Mouse (Mus musculus): Measurements from ENCODE around the gene Zic4. TPM values are rescaled to one million over a fixed set of nuclear protein-coding genes. Genes with fewer than 3 reads are reported as not detected.

The Zic4 gene
- polyA plus RNA-seq, 1 experiment from 2014 or later, result not detected

DNA sequence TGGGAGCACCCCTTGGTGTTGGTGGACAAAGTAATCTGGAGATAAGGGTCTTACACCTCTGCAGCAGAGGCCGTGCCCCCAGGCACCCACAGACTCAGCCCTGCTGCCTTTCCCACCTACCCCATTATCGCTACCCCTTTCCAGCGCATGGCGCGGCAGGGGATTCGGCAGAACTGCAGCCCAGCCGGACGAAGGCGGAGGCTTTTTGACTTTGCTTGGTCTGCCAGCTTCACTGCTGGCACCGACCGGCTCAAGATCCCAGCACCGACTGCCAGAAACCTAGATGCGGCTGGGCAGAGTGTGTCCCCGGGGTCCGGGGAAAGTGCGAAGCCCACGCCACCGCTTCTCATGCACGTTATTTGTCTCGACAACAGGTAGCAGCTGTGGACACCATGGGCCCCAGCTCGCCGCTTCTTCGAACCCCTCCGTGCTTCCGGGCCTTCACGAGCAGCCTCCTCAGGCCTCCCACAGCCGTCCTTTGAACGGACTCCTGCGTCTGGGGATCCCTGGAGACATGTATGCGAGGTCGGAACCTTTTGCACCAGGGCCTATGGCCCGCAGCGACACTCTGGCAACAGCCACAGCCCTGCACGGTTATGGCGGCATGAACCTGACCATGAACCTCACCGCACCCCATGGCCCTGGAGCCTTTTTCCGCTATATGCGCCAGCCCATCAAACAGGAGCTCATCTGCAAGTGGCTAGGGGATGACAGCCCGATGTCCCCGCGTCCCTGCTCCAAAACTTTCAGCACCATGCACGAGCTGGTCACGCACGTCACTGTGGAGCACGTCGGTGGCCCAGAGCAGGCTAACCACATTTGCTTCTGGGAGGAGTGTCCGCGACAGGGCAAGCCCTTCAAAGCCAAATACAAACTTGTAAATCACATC is 16.4 kb downstream of the Zic4 start:
- Histone ChIP-seq H3K9ac (ENCODE audit: low read depth, low read length) (no peak overlapping the region), H3K36me3 (ENCODE audit: insufficient read depth, low read length) (no peaks in the 10 kb centered on the region), H3K4me1 (replicated peaks; ENCODE audit: insufficient read depth, low read length) (0 out of 2 replicates have a peak, but pooled peaks cover 6% of the 10 kb centered on the region), H3K4me3 (replicated peaks; ENCODE audit: low read depth, low read length) (no peak overlapping the region), H3K9me3 (replicated peaks; ENCODE audit: low read length) (no peaks in the 10 kb centered on the region), H3K27me3 (ENCODE audit: insufficient read depth, low read length) (peaks cover 90% of the 10 kb centered on the region), H3K4me2 (ENCODE audit: low read length) (no peak overlapping the region), H3K27ac (no peak overlapping the region)
- DNase-seq (ENCODE audit: low spot score) (no peak), ATAC-seq (replicated peaks; ENCODE audit: low FRiP score, low read depth) (no peak)
- TF ChIP-seq CTCF (IDR thresholded peaks at IDR 0.05; ENCODE audit: low read depth), result no peak
- 1% methylated on average over 48 of the region's 48 CpGs for WGBS

DNA sequence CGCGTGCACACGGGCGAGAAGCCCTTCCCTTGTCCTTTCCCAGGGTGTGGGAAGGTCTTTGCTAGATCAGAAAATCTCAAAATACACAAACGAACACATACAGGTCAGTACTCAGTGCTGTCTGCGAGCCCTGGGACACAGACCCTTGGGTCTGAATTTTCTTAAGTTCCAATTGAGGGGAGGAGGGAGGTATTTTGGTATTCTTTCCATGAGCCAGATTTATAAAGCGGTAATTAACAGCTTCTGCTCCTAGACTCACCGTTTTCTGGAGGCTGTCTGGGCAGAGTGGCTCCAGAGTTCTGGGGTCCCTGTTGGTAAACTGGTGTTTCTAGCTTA is 17.1 kb downstream of the Zic4 start:
- Histone ChIP-seq H3K27me3 (ENCODE audit: insufficient read depth, low read length) (peaks cover 92% of the 10 kb centered on the region), H3K9me3 (replicated peaks; ENCODE audit: low read length) (no peaks in the 10 kb centered on the region), H3K36me3 (ENCODE audit: insufficient read depth, low read length) (no peaks in the 10 kb centered on the region), H3K4me1 (replicated peaks; ENCODE audit: insufficient read depth, low read length) (0 out of 2 replicates have a peak, but pooled peaks cover 6% of the 10 kb centered on the region), H3K27ac (no peak overlapping the region), H3K9ac (ENCODE audit: low read depth, low read length) (no peak overlapping the region), H3K4me2 (ENCODE audit: low read length) (no peak overlapping the region), H3K4me3 (replicated peaks; ENCODE audit: low read depth, low read length) (no peak overlapping the region)
- no peak for DNase-seq (ENCODE audit: low spot score)
- ATAC-seq (replicated peaks; ENCODE audit: low FRiP score, low read depth), result no peak
- no peak for TF ChIP-seq CTCF (IDR thresholded peaks at IDR 0.05; ENCODE audit: low read depth)
- 1% methylated on average over 8 of the region's 8 CpGs for WGBS

- Histone ChIP-seq H3K4me2 (ENCODE audit: low read length) (no peak overlapping the region), H3K9ac (ENCODE audit: low read depth, low read length) (no peak overlapping the region), H3K36me3 (ENCODE audit: insufficient read depth, low read length) (no peaks in the 10 kb centered on the region), H3K27ac (no peak overlapping the region), H3K27me3 (ENCODE audit: insufficient read depth, low read length) (peaks cover 92% of the 10 kb centered on the region), H3K9me3 (replicated peaks; ENCODE audit: low read length) (no peaks in the 10 kb centered on the region), H3K4me1 (replicated peaks; ENCODE audit: insufficient read depth, low read length) (0 out of 2 replicates have a peak, but pooled peaks cover 6% of the 10 kb centered on the region), H3K4me3 (replicated peaks; ENCODE audit: low read depth, low read length) (no peak overlapping the region)
- ATAC-seq (replicated peaks; ENCODE audit: low FRiP score, low read depth), result no peak
- TF ChIP-seq CTCF (IDR thresholded peaks at IDR 0.05; ENCODE audit: low read depth), result no peak
- no peak for DNase-seq (ENCODE audit: low spot score)
- under 1% methylated on average over 10 of the region's 10 CpGs for WGBS
Observed at GRCm38 (mm10) chr9:91379781-91380457, 17.7 kb downstream of the Zic4 start.

DNA sequence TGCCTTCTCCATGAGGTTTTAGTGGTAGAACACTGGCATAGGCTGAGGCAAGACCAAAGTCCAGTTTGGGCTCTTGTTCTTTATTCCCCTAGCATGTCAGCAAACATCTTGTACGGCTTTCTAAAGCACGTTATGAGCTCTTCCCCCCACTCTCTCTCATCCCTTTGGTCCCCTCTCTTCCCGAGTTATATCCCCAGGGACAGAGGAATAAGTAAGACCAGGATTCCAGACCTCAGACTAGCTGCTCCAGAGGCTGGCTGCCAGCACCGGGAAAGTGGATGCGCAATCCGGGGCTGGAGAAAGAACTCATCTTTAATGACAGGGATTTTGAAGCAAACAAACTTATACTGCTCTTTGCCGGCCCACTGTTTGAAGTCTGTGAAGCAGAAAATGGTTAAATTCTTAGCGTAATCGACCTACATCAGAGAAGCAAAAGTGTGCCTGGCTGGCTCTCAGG is 18.3 kb downstream of the Zic4 start:
- Histone ChIP-seq H3K27me3 (ENCODE audit: insufficient read depth, low read length) (peaks cover 94% of the 10 kb centered on the region), H3K36me3 (ENCODE audit: insufficient read depth, low read length) (no peaks in the 10 kb centered on the region), H3K27ac (no peak overlapping the region), H3K4me2 (ENCODE audit: low read length) (no peak overlapping the region), H3K9me3 (replicated peaks; ENCODE audit: low read length) (no peaks in the 10 kb centered on the region), H3K9ac (ENCODE audit: low read depth, low read length) (no peak overlapping the region), H3K4me1 (replicated peaks; ENCODE audit: insufficient read depth, low read length) (0 out of 2 replicates have a peak, but pooled peaks cover 6% of the 10 kb centered on the region), H3K4me3 (replicated peaks; ENCODE audit: low read depth, low read length) (no peak overlapping the region)
- DNase-seq (ENCODE audit: low spot score) (no peak), ATAC-seq (replicated peaks; ENCODE audit: low FRiP score, low read depth) (no peak)
- no peak for TF ChIP-seq CTCF (IDR thresholded peaks at IDR 0.05; ENCODE audit: low read depth)
- WGBS, result 1% methylated on average over 9 of the region's 9 CpGs

DNA sequence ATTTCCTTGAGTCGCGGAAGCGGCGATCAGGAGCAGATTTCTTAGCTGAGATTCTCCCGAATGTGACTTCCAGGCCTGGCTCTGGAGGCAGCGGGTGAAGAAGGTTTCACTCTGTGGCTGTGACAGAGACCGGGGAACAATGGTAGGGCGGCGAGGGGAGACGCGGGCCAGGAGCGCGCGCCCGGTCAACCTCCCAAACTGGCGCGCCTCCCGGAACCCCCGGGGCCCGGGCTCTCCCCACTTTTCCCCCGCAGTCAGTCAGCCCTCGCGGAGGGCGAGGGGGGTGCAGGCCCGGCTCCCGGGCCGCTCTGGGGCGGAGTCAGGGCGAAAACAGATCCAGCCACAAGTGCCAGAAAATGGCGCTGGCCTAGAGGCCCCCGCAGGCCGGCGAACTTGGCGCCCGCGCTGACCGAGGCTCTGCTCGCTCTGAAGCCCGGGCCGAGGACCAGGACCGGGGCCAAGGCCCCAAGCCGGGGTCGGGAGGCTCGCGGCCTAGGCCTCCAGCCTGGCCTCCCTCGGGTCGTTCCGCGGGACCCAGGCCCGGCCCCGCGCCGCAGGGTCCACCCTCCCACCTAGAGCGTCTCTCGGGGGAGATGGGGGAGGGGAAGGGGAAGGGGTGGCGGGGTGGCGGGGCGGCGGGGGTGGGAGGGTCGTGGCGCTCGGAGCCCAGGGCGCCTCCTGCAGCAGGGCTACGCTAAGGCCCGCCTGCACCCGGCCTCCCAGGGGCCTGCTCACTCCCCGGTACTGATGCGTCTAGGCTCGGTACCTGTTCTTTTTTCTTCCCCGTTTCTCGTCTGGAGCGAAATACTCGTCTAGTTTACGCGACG is 19.3 kb downstream of the Zic4 start:
- Histone ChIP-seq H3K27ac (no peak overlapping the region), H3K9ac (ENCODE audit: low read depth, low read length) (peak overlapping the region; percentile 46; the same call in 1 of the 2 replicates), H3K36me3 (ENCODE audit: insufficient read depth, low read length) (no peaks in the 10 kb centered on the region), H3K4me3 (replicated peaks; ENCODE audit: low read depth, low read length) (peak overlapping the region; percentile 48), H3K4me1 (replicated peaks; ENCODE audit: insufficient read depth, low read length) (0 out of 2 replicates have a peak, but pooled peaks cover 6% of the 10 kb centered on the region), H3K27me3 (ENCODE audit: insufficient read depth, low read length) (peaks cover 96% of the 10 kb centered on the region), H3K9me3 (replicated peaks; ENCODE audit: low read length) (no peaks in the 10 kb centered on the region), H3K4me2 (ENCODE audit: low read length) (peak overlapping the region; percentile 86)
- TF ChIP-seq CTCF (IDR thresholded peaks at IDR 0.05; ENCODE audit: low read depth), result no peak
- WGBS, result under 1% methylated on average over 73 of the region's 76 CpGs
- DNase-seq (ENCODE audit: low spot score) (no peak), ATAC-seq (replicated peaks; ENCODE audit: low FRiP score, low read depth) (peak; percentile 67)

- Histone ChIP-seq H3K9me3 (replicated peaks; ENCODE audit: low read length) (no peaks in the 10 kb centered on the region), H3K9ac (ENCODE audit: low read depth, low read length) (no peak overlapping the region), H3K27ac (no peak overlapping the region), H3K4me1 (replicated peaks; ENCODE audit: insufficient read depth, low read length) (0 out of 2 replicates have a peak, but pooled peaks cover 6% of the 10 kb centered on the region), H3K36me3 (ENCODE audit: insufficient read depth, low read length) (no peaks in the 10 kb centered on the region), H3K4me2 (ENCODE audit: low read length) (peak overlapping the region; percentile 86), H3K27me3 (ENCODE audit: insufficient read depth, low read length) (peaks cover 96% of the 10 kb centered on the region), H3K4me3 (replicated peaks; ENCODE audit: low read depth, low read length) (no peak overlapping the region)
- 2% methylated on average over 2 of the region's 2 CpGs for WGBS
- no peak for DNase-seq (ENCODE audit: low spot score)
- TF ChIP-seq CTCF (IDR thresholded peaks at IDR 0.05; ENCODE audit: low read depth), result no peak
- no peak for ATAC-seq (replicated peaks; ENCODE audit: low FRiP score, low read depth)
Observed at GRCm38 (mm10) chr9:91382111-91382379, 19.8 kb downstream of the Zic4 start.
